30 mouse cellular contexts compared by ENCODE assay signal in the genomic region with DNA sequence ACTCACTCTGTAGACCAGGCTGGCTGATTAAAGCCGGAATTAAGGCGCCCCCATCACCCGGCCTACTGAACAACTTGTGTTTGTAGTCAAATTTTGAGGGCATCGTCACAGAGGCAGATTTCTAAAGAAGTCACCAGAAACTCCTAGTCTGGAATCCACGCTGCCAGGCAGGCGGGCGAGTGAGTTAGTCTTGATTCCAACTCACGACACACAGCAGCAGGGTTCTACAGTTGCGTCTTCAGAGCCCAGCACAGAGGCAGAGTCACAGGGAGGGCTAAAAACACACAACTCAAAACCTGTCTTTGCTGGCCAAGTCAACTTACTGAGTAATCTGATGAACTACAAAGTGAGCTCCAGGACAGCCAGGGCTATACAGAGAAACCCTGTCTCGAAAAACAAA. TPM values are rescaled to one million over a fixed set of nuclear protein-coding genes. Genes with fewer than 3 reads are reported as not detected.
DNase-seq lines count a peak whose midpoint lies in the region; ATAC-seq and TF ChIP-seq lines count a peak whose summit lies in the region.
"Had no signal": no experiment of that assay in that cellular context is flagged by ENCODE, and none has a peak within 500 bp of the region (broad histone marks: within the 10 kb centered on the region; RNA-seq: fewer than 3 reads in every experiment).

No protein-coding gene starts in this region.

- H3K9ac ChIP-seq in liver, adult 2 months (ENCODE audit: low read depth, low read length), result no peak overlapping the region; the same call in 1 of the 2 replicates
- H3K9ac ChIP-seq in CH12.LX (ENCODE audit: insufficient read depth, low read depth), result peak overlapping the region; percentile 32; the same call in 1 of the 2 replicates
- H3K9ac ChIP-seq in liver, embryonic 12.5 days, result peak overlapping the region; percentile 34
- H3K9ac ChIP-seq in liver, embryonic 15.5 days, result peak overlapping the region; percentile 17; the same call in 1 of the 2 replicates
- H3K9ac ChIP-seq in hindbrain, embryonic 14.5 days, result no peak overlapping the region
- H3K9ac ChIP-seq: embryonic facial prominence, embryonic 12.5 days; embryonic facial prominence, embryonic 15.5 days; forebrain, postnatal 0 days; hindbrain, embryonic 13.5 days had no signal

- peaks cover 3% of the 10 kb centered on the region for H3K9me3 ChIP-seq in CH12.LX (replicated peaks; ENCODE audit: low read length)
- H3K9me3 ChIP-seq in liver, embryonic 12.5 days (replicated peaks), result no peaks in the 10 kb centered on the region
- no peaks in the 10 kb centered on the region for H3K9me3 ChIP-seq in liver, embryonic 15.5 days (replicated peaks)
- no peaks in the 10 kb centered on the region for H3K9me3 ChIP-seq in hindbrain, embryonic 14.5 days (ENCODE audit: control insufficient read depth, low read length)
- H3K9me3 ChIP-seq: embryonic facial prominence, embryonic 12.5 days; embryonic facial prominence, embryonic 15.5 days; hindbrain, embryonic 13.5 days had no signal

- H3K27me3 ChIP-seq in liver, adult 2 months (ENCODE audit: control insufficient read depth, insufficient read depth, low read length), result no peaks in the 10 kb centered on the region
- no peaks in the 10 kb centered on the region for H3K27me3 ChIP-seq in CH12.LX (replicated peaks)
- no peaks in the 10 kb centered on the region for H3K27me3 ChIP-seq in liver, embryonic 12.5 days (replicated peaks)
- H3K27me3 ChIP-seq in liver, embryonic 15.5 days, result no peaks in the 10 kb centered on the region
- H3K27me3 ChIP-seq in hindbrain, embryonic 14.5 days (ENCODE audit: control insufficient read depth, insufficient read depth, low read length), result no peaks in the 10 kb centered on the region
- H3K27me3 ChIP-seq: embryonic facial prominence, embryonic 12.5 days; embryonic facial prominence, embryonic 15.5 days; hindbrain, embryonic 13.5 days had no signal

- peaks cover 34% of the 10 kb centered on the region for H3K4me1 ChIP-seq in liver, adult 2 months (ENCODE audit: control insufficient read depth, insufficient read depth, low read length)
- no peaks in the 10 kb centered on the region; a peak in 1 of 4 replicates for H3K4me1 ChIP-seq in CH12.LX (ENCODE audit: control insufficient read depth in 1 of 2, insufficient read depth in 2 of 2)
- peaks cover 98% of the 10 kb centered on the region for H3K4me1 ChIP-seq in liver, embryonic 12.5 days
- peaks cover 99% of the 10 kb centered on the region for H3K4me1 ChIP-seq in liver, embryonic 15.5 days (replicated peaks)
- peaks cover 6% of the 10 kb centered on the region for H3K4me1 ChIP-seq in hindbrain, embryonic 14.5 days (replicated peaks; ENCODE audit: control insufficient read depth, insufficient read depth, low read length)
- H3K4me1 ChIP-seq: embryonic facial prominence, embryonic 12.5 days; embryonic facial prominence, embryonic 15.5 days had no signal

- TF ChIP-seq POLR2A in liver, adult 2 months (IDR thresholded peaks at IDR 0.05; ENCODE audit: extremely low read depth, insufficient read depth, low read length), result no peak
- TF ChIP-seq POLR2A in CH12.LX (IDR thresholded peaks at IDR 0.05; ENCODE audit: low read depth, low read length), result peak; percentile 59

- WGBS in liver, adult 2 months, result 66% methylated on average over 10 of the region's 10 CpGs
- 72% methylated on average over 10 of the region's 10 CpGs for WGBS in liver, embryonic 12.5 days (ENCODE audit: insufficient replicate concordance)
- WGBS in liver, embryonic 15.5 days (ENCODE audit: insufficient replicate concordance), result 74% methylated on average over 10 of the region's 10 CpGs
- 85% methylated on average over 10 of the region's 10 CpGs for WGBS in hindbrain, embryonic 14.5 days

- peaks cover 40% of the 10 kb centered on the region for H3K79me2 ChIP-seq in liver, adult 2 months (ENCODE audit: control insufficient read depth, insufficient read depth, low read length)
- peaks cover 17% of the 10 kb centered on the region for H3K79me2 ChIP-seq in CH12.LX (replicated peaks; ENCODE audit: control insufficient read depth, extremely low read depth, insufficient read depth, poor library complexity, severe bottlenecking)

- DNase-seq in liver, adult 2 months (ENCODE audit: extremely low read depth, low read depth, low spot score), result no peak
- no peak for DNase-seq in liver
- DNase-seq in CH12.LX (ENCODE audit: extremely low read depth), result no peak
- DNase-seq in hindbrain, embryonic 14.5 days (ENCODE audit: low spot score), result no peak
- no peak for DNase-seq in right cerebral cortex, adult 18-20 months
- DNase-seq: adrenal gland, postnatal 10 days; adrenal gland, postnatal 36 days; B cell, adult 2 months; cerebellum, adult 18-20 months; cerebellum, adult 9-11 months; cerebellum, postnatal 25 days; forebrain, postnatal 0 days; gastrocnemius, adult 2 months; gastrocnemius, postnatal 14 days; heart, adult 11 months had no signal

- TF ChIP-seq RAD21 in CH12.LX (IDR thresholded peaks at IDR 0.05; ENCODE audit: low read depth, low read length), result no peak

- H3K36me3 ChIP-seq in liver, adult 2 months (ENCODE audit: control insufficient read depth, insufficient read depth, low read length), result no peaks in the 10 kb centered on the region
- peaks cover 0 to 7% of the 10 kb centered on the region in 2 experiments for H3K36me3 ChIP-seq in CH12.LX (replicated peaks in 1 of 2; ENCODE audit: control insufficient read depth in 1 of 2, insufficient read depth in 1 of 2, low read length in 1 of 2)
- peaks cover 6% of the 10 kb centered on the region; the same call in 1 of the 2 replicates for H3K36me3 ChIP-seq in liver, embryonic 12.5 days
- H3K36me3 ChIP-seq in liver, embryonic 15.5 days (replicated peaks), result peaks cover 14% of the 10 kb centered on the region; the same call in 1 of the 2 replicates
- H3K36me3 ChIP-seq in hindbrain, embryonic 14.5 days (replicated peaks; ENCODE audit: control insufficient read depth, insufficient read depth), result no peaks in the 10 kb centered on the region
- H3K36me3 ChIP-seq: embryonic facial prominence, embryonic 12.5 days; embryonic facial prominence, embryonic 15.5 days; hindbrain, embryonic 13.5 days had no signal

- no peak overlapping the region for H3K4me3 ChIP-seq in liver, adult 2 months (ENCODE audit: insufficient read depth, low read depth, low read length)
- no peak overlapping the region for H3K4me3 ChIP-seq in CH12.LX (replicated peaks in 1 of 3; ENCODE audit: low read depth in 2 of 3, low read length in 2 of 3, poor library complexity in 1 of 3)
- H3K4me3 ChIP-seq in liver, embryonic 12.5 days, result no peak overlapping the region
- no peak overlapping the region for H3K4me3 ChIP-seq in liver, embryonic 15.5 days (replicated peaks)
- no peak overlapping the region for H3K4me3 ChIP-seq in hindbrain, embryonic 14.5 days (replicated peaks; ENCODE audit: low read length)
- H3K4me3 ChIP-seq: embryonic facial prominence, embryonic 12.5 days; embryonic facial prominence, embryonic 15.5 days; gastrocnemius, adult 2 months; hindbrain, embryonic 13.5 days had no signal

- dilution Hi-C loops in CH12.LX (cut with MboI; ENCODE audit: extremely low pct_ligation_motif_present, extremely low pct_unique_long_range_greater_than_20kb, low sequenced_read_pairs), result no loop called here

- H3K27ac ChIP-seq in liver, adult 2 months (replicated peaks; ENCODE audit: insufficient read depth, low read depth, low read length), result peak overlapping the region; percentile 92
- peak overlapping the region; percentile 75 for H3K27ac ChIP-seq in CH12.LX (ENCODE audit: insufficient read depth, low read depth)
- peak overlapping the region; percentile 82 for H3K27ac ChIP-seq in liver, embryonic 12.5 days
- H3K27ac ChIP-seq in liver, embryonic 15.5 days (replicated peaks), result peak overlapping the region; percentile 74
- no peak overlapping the region for H3K27ac ChIP-seq in hindbrain, embryonic 14.5 days
- H3K27ac ChIP-seq: embryonic facial prominence, embryonic 12.5 days; embryonic facial prominence, embryonic 15.5 days; gastrocnemius, adult 2 months; hindbrain, embryonic 13.5 days; hindbrain, postnatal 0 days had no signal

- no peak for TF ChIP-seq CTCF in liver, adult 2 months (IDR thresholded peaks at IDR 0.05; ENCODE audit: low read depth, low read length)
- TF ChIP-seq CTCF in CH12.LX (conservative IDR thresholded peaks at IDR 0.05 in 1 of 2, IDR thresholded peaks at IDR 0.05 in 1 of 2; ENCODE audit: low read depth in 2 of 2, low read length in 2 of 2), result no peak

- no peak for TF ChIP-seq EP300 in CH12.LX (IDR thresholded peaks at IDR 0.05; ENCODE audit: low read length)

- no peak for ATAC-seq in liver, embryonic 12.5 days
- ATAC-seq in liver, embryonic 15.5 days (ENCODE audit: insufficient read depth), result no peak
- ATAC-seq in hindbrain, embryonic 14.5 days (ENCODE audit: low FRiP score), result no peak
- ATAC-seq: activated CD4-positive, CD25-positive, alpha-beta regulatory T cell, adult 4 months; forebrain, embryonic 14.5 days; forebrain, postnatal 0 days; hindbrain, postnatal 0 days had no signal

- in situ Hi-C loops in CH12.LX (cut with MboI; ENCODE audit: low pct_ligation_motif_present, low pct_unique_long_range_greater_than_20kb, low sequenced_read_pairs), result no loop called here

- H3K4me2 ChIP-seq in CH12.LX (ENCODE audit: insufficient read depth, low read depth, poor library complexity, severe bottlenecking), result peak overlapping the region; percentile 57
- peak overlapping the region; percentile 44 for H3K4me2 ChIP-seq in liver, embryonic 12.5 days
- H3K4me2 ChIP-seq in liver, embryonic 15.5 days, result peak overlapping the region; percentile 36; the same call in 1 of the 2 replicates
- H3K4me2 ChIP-seq in hindbrain, embryonic 14.5 days (replicated peaks), result no peak overlapping the region
- H3K4me2 ChIP-seq: embryonic facial prominence, embryonic 12.5 days; embryonic facial prominence, embryonic 15.5 days; heart, embryonic 11.5 days; hindbrain, embryonic 13.5 days had no signal

RNA-seq across cellular contexts. Expression of gene Rffl, which starts 18.5 kb away (rescaled TPM):
- total RNA-seq in liver, adult 2 months (2014; rRNA removed), result 10.6 and 12.5 TPM in 2 replicates
- 11.7 and 12.7 TPM in 2 replicates for polyA plus RNA-seq in liver, adult 2 months (2012; rRNA removed)
- 14.8 and 16.5 TPM in 2 replicates for total RNA-seq in CH12.LX (2012; rRNA removed)
- 1.2 and 1.5 TPM in 2 replicates for total RNA-seq in CH12.LX (2014; rRNA removed)
- 3.0 TPM in 2 replicates for polyA plus RNA-seq in CH12.LX (2012; ENCODE audit: insufficient read length, low read depth)
- 28.1 and 28.8 TPM in 2 replicates for polyA plus RNA-seq in liver, embryonic 12.5 days (2016; fragmentation: Nextera tagmentation; extraction: Ambion mirVana)
- polyA plus RNA-seq in liver, embryonic 15.5 days (2015; fragmentation: Nextera tagmentation; extraction: Ambion mirVana), result 24.5 and 26.0 TPM in 2 replicates
- 4.3 and 5.0 TPM in 2 replicates for polyA plus RNA-seq in hindbrain, embryonic 14.5 days (2014; fragmentation: Nextera tagmentation; extraction: Ambion mirVana)

RNA-seq across cellular contexts. Expression of gene Rad51d, which starts 37.9 kb away (rescaled TPM):
- total RNA-seq in liver, adult 2 months (2014; rRNA removed), result 4.0 and 5.0 TPM in 2 replicates
- 8.1 and 9.0 TPM in 2 replicates for polyA plus RNA-seq in liver, adult 2 months (2012; rRNA removed)
- total RNA-seq in CH12.LX (2012; rRNA removed), result 27.2 and 35.5 TPM in 2 replicates
- total RNA-seq in CH12.LX (2014; rRNA removed), result 15.0 and 15.7 TPM in 2 replicates
- polyA plus RNA-seq in CH12.LX (2012; ENCODE audit: insufficient read length, low read depth), result 27.6 and 33.3 TPM in 2 replicates
- 8.6 and 10.0 TPM in 2 replicates for polyA plus RNA-seq in liver, embryonic 12.5 days (2016; fragmentation: Nextera tagmentation; extraction: Ambion mirVana)
- polyA plus RNA-seq in liver, embryonic 15.5 days (2015; fragmentation: Nextera tagmentation; extraction: Ambion mirVana), result 5.6 and 6.2 TPM in 2 replicates
- polyA plus RNA-seq in hindbrain, embryonic 14.5 days (2014; fragmentation: Nextera tagmentation; extraction: Ambion mirVana), result 14.0 and 14.3 TPM in 2 replicates

RNA-seq across cellular contexts. Expression of gene Fndc8, which starts 39.4 kb away (rescaled TPM):
- 0.20 TPM in 1 of 2 replicates, not detected in the other for total RNA-seq in liver, adult 2 months (2014; rRNA removed)
- polyA plus RNA-seq in liver, adult 2 months (2012; rRNA removed), result not detected in 2 replicates
- total RNA-seq in CH12.LX (2012; rRNA removed) (0.08 TPM in 1 of 2 replicates, not detected in the other), CH12.LX (2014; rRNA removed) (not detected in 2 replicates)
- polyA plus RNA-seq in CH12.LX (2012; ENCODE audit: insufficient read length, low read depth), result 0.22 and 0.36 TPM in 2 replicates
- polyA plus RNA-seq in liver, embryonic 12.5 days (2016; fragmentation: Nextera tagmentation; extraction: Ambion mirVana), result 0.08 and 0.19 TPM in 2 replicates
- 0.07 and 0.18 TPM in 2 replicates for polyA plus RNA-seq in liver, embryonic 15.5 days (2015; fragmentation: Nextera tagmentation; extraction: Ambion mirVana)
- 0.37 and 0.77 TPM in 2 replicates for polyA plus RNA-seq in hindbrain, embryonic 14.5 days (2014; fragmentation: Nextera tagmentation; extraction: Ambion mirVana)
- total RNA-seq: adrenal gland, postnatal 36 days; common myeloid progenitor, adult 5-6 weeks; forebrain, postnatal 0 days; gastrocnemius, adult 2 months; gastrocnemius, postnatal 14 days; gastrocnemius, postnatal 4 days; heart, adult 8-10 months; heart, postnatal 25 days; hematopoietic stem cell, adult 5-6 weeks; hindbrain, postnatal 0 days had no signal
- polyA plus RNA-seq: frontal cortex, adult 2 months; heart, embryonic 11.5 days had no signal

RNA-seq across cellular contexts. Expression of gene Nle1, which starts 55.7 kb away (rescaled TPM):
- total RNA-seq in liver, adult 2 months (2014; rRNA removed), result 2.3 and 2.6 TPM in 2 replicates
- 11.0 and 15.6 TPM in 2 replicates for polyA plus RNA-seq in liver, adult 2 months (2012; rRNA removed)
- 69.1 and 80.0 TPM in 2 replicates for total RNA-seq in CH12.LX (2012; rRNA removed)
- 54.4 and 54.9 TPM in 2 replicates for total RNA-seq in CH12.LX (2014; rRNA removed)
- 107 and 135 TPM in 2 replicates for polyA plus RNA-seq in CH12.LX (2012; ENCODE audit: insufficient read length, low read depth)
- 30.6 and 30.7 TPM in 2 replicates for polyA plus RNA-seq in liver, embryonic 12.5 days (2016; fragmentation: Nextera tagmentation; extraction: Ambion mirVana)
- 12.4 and 13.6 TPM in 2 replicates for polyA plus RNA-seq in liver, embryonic 15.5 days (2015; fragmentation: Nextera tagmentation; extraction: Ambion mirVana)
- polyA plus RNA-seq in hindbrain, embryonic 14.5 days (2014; fragmentation: Nextera tagmentation; extraction: Ambion mirVana), result 20.7 and 28.0 TPM in 2 replicates

RNA-seq across cellular contexts. Expression of gene Unc45b, which starts 57.8 kb away (rescaled TPM):
- 0.46 and 0.81 TPM in 2 replicates for total RNA-seq in liver, adult 2 months (2014; rRNA removed)
- polyA plus RNA-seq in liver, adult 2 months (2012; rRNA removed), result 0.32 TPM in 2 replicates
- total RNA-seq in CH12.LX (2012; rRNA removed) (0.08 TPM in 1 of 2 replicates, not detected in the other), CH12.LX (2014; rRNA removed) (0.08 TPM in 1 of 2 replicates, not detected in the other)
- polyA plus RNA-seq in CH12.LX (2012; ENCODE audit: insufficient read length, low read depth), result 0.19 and 0.26 TPM in 2 replicates
- 1.1 and 1.4 TPM in 2 replicates for polyA plus RNA-seq in liver, embryonic 12.5 days (2016; fragmentation: Nextera tagmentation; extraction: Ambion mirVana)
- polyA plus RNA-seq in liver, embryonic 15.5 days (2015; fragmentation: Nextera tagmentation; extraction: Ambion mirVana), result 1.7 TPM in 2 replicates
- 1.1 and 2.0 TPM in 2 replicates for polyA plus RNA-seq in hindbrain, embryonic 14.5 days (2014; fragmentation: Nextera tagmentation; extraction: Ambion mirVana)
- total RNA-seq: common myeloid progenitor, adult 5-6 weeks had no signal
- polyA plus RNA-seq: activated CD4-positive, CD25-positive, alpha-beta regulatory T cell, adult 4 months had no signal

Comparison
In these comparisons a context has a peak if more than half of its experiments do, and no peak if none do; other contexts are left out.
1. H3K9ac ChIP-seq: peak in CH12.LX (single experiment), liver, embryonic 12.5 days (single experiment) and liver, embryonic 15.5 days (single experiment); none in liver, adult 2 months (single experiment) and hindbrain, embryonic 14.5 days (single experiment).